Mouse (Mus musculus) lung, postnatal 14 days (tissue): ENCODE data around the gene Krtap13.
"Not testable (repeated sequence)": the region's sequence is repeated elsewhere in the genome, so short reads cannot be mapped to it uniquely, and the experiment has no call there.

ENCODE experiments used
- DNase-seq: peaks from one replicate; pipeline ENCODE4 v3.0.0; 2021

Gene Krtap13

DNA sequence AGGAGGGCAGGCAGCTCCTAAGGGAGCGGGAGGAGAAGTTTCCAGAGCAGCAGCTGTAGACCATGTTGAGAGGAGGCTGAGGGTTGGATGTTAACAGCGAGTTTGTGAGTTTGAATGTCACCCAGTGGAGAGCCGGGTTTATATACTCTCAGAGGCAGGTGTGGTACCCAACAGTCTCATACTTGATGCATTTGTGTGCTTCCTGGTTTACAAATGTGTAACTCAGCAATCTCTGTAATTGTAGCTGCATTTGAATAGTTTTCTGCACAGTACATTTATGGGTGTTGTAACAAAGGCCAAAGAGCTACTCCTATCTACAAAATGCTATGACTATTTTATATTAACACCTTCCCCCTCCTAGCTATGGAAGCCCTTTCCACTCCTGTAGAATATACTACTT, at the start of gene Krtap13:
TSS of gene Krtap13 (minus strand) at position 101 of the 400 bp plus-strand sequence.
- not testable (repeated sequence) for DNase-seq

DNA sequence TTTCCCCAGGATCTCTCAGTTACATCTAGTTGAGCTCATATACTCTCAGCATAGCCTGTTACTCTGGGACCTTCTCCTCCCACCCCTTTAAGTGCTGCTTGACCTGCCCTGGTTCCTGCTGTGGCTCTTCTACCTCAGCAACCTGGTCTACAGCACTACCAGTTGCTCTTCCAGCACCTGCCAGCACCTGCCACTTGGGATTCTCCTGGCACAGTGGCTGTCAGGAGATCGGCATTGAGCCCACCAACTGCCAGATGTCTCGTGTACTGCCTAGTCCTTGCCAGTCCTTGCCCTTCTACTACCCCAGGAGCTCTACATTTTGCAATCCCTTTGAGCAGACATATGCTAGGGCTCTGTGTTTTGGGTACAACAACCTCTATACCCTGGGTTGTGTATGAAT, 35.4 kb upstream of the Krtap13 start:
- DNase-seq, result no peak

DNA sequence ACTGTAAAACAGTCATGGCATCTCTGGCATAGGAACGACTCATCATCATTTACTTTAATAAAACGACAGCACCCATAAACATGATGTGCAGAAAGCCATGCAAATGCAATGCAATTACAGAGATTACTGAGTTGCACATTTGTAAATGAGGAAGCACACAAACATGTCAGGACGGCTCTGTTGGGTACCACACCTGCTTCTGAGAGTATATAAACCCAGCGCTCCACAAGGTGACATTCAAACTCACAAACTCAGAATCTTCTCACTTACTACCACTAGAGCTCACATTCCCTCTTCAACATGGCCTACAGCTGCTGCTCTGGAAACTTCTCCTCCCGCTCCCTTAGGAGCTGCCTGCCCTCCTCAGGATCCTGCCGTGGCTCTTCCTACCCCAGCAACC, 26.2 kb upstream of the Krtap13 start, which contains the start of gene Gm5965:
TSS of gene Gm5965 (plus strand) at position 301 of the 400 bp plus-strand sequence.
- no peak for DNase-seq

DNA sequence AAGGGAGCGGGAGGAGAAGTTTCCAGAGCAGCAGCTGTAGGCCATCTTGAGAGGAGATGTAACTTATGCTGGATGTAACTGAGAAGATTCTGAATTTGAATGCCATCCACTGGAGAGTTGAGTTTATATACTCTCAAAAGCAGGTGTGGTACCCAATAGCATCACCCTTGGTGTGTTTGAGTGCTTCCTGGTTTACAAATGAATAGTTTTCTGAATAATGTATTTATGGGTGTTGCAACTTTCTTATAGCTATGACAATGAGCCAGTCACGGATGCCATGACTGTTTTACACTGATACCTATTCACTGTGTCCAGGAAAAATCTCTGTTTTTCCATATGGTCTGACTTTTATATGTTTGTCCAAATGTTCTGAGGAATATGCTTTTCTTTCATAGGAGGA, 22.7 kb upstream of the Krtap13 start, which contains the start of gene 2310057N15Rik:
TSS of gene 2310057N15Rik (minus strand) at position 101 of the 400 bp plus-strand sequence.
- no peak for DNase-seq

DNA sequence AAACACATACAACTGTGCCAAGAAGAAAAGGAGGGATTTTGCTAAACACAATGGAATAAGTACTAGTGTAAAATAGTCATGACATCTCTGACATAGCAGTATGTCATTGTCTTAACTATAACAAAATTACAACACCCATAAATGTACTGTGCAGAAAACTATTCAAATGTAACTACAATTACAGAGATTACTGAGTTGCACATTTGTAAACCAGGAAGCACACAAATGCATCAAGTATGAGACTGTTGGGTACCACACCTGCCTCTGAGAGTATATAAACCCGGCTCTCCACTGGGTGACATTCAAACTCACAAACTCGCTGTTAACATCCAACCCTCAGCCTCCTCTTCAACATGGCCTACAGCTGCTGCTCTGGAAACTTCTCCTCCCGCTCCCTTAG, 7.1 kb upstream of the Krtap13 start, which contains the start of gene 2310034C09Rik:
TSS of gene 2310034C09Rik (plus strand) at position 301 of the 400 bp plus-strand sequence.
- not testable (repeated sequence) for DNase-seq

DNA sequence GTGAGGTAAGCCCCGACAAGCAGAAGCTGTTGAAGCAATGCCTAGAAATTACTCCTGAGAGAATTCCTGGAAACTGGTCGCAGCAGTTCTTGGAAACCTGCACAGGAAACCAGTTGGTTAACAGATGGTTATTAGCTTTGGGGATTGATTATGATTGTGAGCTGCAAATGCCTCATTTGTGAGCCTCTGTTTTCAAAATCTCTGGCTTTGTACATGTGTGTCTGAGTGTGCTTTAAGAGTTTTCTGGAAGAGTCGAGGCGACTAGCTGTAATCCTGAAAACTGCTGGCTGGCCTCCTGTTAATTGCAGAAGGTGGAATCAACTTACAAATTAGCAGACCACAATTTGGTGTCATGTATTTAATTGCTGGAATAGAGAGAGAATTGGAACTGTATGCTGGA, 3.5 kb downstream of the Krtap13 start:
- DNase-seq, result no peak

DNA sequence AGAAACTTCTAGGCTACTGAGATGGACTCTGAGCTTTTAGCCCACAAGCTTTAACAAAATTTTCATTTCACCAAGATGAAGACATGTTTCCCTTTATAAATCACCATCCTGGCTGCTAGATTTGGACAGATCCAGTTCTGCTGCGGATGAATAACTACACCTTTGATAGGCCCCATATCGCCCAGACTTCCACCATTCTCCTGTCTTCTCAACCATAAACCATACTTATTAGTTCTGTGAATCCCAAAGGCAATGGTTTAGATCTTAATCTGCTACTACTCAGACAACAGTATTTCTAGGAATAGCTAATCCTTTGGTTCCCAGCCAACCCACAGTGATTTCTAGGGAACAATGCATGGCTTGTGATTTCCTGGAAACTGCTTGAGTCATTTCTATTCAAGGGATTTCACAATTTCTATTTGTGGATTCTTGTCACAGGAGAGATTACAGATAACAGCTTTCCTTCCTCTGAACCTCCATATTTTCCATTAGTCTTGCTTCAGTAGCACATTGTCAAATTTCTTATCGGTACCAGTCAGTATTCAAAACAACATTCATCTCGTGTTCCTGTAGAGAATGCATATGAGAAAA, 6.6 kb downstream of the Krtap13 start:
- DNase-seq, result peak; percentile 37

DNA sequence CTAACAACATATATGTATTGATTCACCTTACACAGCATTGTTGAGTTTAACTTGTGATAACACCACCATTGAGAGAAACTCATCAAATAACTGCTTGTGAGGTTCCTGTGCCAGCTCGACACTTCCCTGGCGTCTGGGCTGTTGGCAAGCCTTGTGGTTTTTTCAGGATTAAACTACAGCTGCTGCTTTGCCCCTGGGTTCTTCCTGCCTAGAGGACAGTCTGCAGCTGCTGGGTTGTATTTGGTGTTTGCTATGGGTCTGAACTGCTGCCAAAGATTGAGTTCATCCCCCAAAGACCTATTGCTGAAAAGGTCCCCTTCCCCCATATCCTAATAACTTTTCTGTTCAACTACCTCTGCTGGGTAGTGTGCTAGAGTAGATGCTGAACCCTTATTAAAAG, 16.0 kb downstream of the Krtap13 start:
- no peak for DNase-seq

DNA sequence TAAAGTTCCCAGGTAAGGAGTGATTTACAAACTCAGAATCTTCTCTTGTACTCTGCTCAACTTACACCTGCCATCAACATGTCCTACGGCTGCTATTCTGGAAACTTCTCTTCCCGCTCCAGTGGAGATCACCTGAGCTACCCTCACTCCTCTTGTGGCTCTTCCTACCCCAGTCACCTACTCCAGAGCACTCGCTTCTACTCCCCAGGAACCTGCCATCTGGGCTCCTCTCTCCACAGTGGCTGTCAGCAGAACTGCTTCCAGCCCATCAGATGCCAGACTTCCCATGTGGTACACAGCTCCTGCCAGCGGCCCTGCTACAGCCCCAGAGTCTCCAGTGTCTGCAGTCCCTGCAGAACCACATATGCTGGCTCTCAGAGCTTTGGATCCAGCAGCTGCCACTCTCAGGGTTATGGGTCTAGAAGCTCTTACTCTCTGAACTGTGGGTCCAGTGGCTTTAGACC, 22.6 kb downstream of the Krtap13 start, which contains the start of gene Krtap13-1:
TSS of gene Krtap13-1 (plus strand) at position 51 of the 464 bp plus-strand sequence.
- no peak for DNase-seq

DNA sequence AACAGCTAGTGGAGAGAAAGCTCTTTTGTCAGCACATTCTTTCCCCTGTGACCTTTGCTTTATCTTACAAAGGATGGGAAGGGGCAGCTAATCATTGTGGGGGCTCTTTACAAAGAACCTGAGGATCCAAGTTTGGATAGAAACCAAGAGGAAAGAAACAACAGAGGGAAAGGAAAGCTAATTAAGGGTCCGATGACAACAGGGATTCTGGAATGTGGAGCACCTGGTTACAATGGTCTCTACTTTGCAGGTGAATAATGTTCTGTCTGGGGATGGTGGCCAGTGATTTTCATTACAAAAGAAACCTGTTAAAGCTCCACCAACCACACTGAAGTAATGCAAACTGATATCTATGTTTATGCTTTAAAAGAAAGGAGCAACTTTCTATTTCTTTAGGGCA, 31.4 kb downstream of the Krtap13 start:
- DNase-seq, result no peak

DNA sequence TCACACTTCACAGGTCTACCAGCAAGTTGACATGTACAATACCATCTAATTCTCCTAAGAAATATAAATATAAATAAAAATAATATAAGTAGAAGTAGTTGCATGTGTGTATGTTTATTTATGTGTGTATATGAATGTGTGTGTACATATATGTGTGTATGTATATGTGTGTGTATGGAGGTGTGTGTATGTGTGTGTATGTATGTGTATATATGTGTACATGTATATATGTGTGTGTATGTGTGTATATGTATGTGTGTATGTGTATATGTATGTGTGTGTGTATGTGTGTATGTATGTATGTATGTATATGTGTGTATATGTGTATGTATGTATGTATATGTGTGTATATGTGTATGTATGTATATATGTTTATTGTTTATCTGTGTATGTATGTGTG, 34.9 kb downstream of the Krtap13 start:
- no peak for DNase-seq

DNA sequence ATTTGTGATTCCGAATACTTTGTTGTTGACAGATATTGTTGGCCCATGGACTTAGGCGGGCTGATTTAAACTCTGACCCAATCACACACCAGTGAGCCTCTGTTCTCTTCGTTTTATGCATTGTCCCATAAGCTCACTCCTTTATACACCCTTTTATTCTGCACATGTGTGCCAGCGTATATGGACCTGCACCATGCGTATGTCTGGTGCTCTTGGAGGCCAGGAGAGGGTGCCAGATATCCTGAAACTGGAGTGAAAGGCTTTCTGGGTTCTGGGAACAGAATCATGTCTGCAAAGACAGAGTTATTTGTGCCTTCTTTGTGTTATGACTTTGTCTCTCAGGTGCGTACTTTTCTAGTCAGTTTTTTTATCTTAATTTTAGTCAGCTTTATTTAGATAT, 40.2 kb downstream of the Krtap13 start:
- DNase-seq, result no peak

DNA sequence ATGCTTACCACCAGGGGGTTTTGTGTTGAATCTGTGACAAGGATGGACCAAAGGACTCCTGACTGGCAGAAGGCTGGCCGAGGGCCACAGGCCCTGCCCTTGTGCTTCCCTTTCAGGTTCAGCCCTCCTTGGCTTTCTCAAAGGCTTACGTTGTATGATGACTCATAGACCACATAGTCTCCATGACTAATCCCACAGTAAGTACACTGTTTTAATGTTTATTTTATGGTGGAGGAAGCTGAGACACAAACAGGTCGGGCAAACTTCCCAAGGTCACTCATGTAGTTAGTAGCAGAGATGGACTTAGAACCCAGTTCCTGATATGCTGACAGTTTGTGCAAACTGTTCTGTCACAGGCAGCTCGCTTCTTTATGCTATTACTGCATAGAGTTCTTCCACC, 40.7 kb downstream of the Krtap13 start:
- no peak for DNase-seq

DNA sequence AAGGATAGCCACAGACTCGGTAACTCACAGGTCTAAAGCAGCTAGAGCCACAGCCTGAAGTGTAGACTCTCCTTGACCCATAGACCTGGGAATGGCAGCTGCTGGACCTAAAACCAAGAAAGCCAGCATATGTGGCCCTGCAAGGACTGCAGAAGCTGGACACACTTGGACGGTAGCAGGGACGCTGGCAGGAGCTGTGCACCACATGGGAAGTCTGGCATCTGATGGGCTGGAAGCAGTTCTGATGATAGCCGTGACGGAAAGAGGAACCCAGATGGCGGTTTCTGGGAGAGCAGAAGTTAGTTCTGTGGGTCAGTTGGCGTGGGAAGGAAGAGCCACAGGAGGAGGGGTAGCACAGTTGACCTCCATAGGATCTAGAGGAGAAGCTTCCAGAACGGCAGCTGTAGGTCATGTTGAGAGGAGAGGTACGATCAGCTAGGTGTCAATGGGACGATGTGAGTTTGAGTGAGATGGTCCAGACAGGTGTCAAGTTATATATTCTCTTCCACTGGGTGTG, 43.9 kb downstream of the Krtap13 start, which contains the start of gene 2310061N02Rik:
TSS of gene 2310061N02Rik (minus strand) at position 467 of the 517 bp plus-strand sequence.
- DNase-seq, result no peak

DNA sequence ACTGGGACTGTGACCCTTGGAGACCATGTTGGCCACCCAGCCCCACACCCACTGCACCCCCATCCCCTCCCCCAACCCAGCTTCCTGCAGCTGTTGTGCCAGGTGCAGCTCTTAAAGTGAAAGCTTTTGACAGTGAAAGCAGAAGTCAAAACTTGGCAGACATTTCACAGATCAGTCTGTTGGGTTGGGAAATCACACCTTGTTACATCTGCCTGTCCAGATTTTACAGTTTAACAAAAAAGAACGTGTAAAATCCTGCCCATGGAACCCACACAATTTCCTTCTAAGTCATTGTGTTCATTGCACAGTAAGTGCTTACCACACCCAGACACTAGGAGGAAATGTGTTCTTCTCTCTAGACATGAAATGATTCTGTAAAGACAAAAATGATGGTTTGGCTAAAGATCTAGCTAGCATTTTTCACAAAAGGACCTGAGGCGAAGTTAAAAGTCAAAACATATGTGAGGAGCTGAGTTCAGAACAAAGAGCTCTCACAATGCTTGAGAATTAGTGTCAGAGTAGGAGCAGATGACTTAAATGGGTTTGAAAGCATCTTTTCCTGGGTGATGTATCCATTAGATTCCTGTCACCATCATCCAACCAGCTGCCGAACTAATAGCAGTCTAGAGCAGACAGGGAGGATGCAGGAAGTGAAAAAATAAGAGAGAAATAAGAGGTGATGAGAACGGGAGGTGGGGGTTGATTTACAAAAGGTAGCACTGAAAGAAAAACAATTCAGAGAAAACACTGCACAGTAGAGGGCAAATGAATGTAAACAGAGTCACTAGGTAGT, 50.2 kb downstream of the Krtap13 start:
- no peak for DNase-seq
